Comparison of ENCODE assay signal across 11 mouse cellular contexts in the genomic region with DNA sequence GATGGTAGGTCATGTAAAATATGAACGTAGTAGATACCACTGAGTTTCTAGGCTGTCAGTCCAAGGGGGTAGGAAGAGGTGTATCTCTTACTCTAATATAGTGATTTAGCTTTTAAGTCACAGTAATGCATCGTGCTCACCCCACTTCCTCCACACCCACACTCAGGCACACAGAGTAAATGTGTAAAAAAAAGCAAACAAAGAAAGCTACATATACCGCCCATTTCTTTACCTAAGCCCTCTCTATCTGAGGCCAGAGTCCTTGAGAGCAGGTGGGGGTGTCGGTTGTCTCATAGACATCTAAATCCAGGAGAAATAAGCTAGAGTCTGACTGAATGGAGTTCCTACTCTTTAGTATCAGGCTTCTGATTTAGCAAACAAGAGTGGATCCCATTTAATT.
"Had no signal": no experiment of that assay in that cellular context is flagged by ENCODE, and none has a peak within 500 bp of the region (broad histone marks: within the 10 kb centered on the region; RNA-seq: fewer than 3 reads in every experiment).

No protein-coding gene starts in this region.

- H3K27me3 ChIP-seq: lung, embryonic 15.5 days; midbrain, embryonic 13.5 days; neural tube, embryonic 15.5 days had no signal

- DNase-seq: kidney, adult 18-20 months; kidney, postnatal 10 days; right cerebral cortex, adult 18-20 months; right cerebral cortex, postnatal 25 days; thymus, postnatal 36 days had no signal

- H3K27ac ChIP-seq: left cerebral cortex, adult 2 months; limb, embryonic 10.5 days; lung, embryonic 15.5 days; midbrain, embryonic 13.5 days; neural tube, embryonic 15.5 days had no signal

- H3K9me3 ChIP-seq: limb, embryonic 10.5 days; lung, embryonic 15.5 days; midbrain, embryonic 13.5 days; neural tube, embryonic 15.5 days had no signal

- H3K4me1 ChIP-seq: limb, embryonic 10.5 days; midbrain, embryonic 13.5 days; neural tube, embryonic 15.5 days had no signal

- H3K36me3 ChIP-seq: limb, embryonic 10.5 days; lung, embryonic 15.5 days; midbrain, embryonic 13.5 days; neural tube, embryonic 15.5 days had no signal

- H3K9ac ChIP-seq: lung, embryonic 15.5 days; midbrain, embryonic 13.5 days; neural tube, embryonic 15.5 days had no signal

- H3K4me3 ChIP-seq: left cerebral cortex, adult 2 months; limb, embryonic 10.5 days; lung, embryonic 15.5 days; midbrain, embryonic 13.5 days; myocyte; neural tube, embryonic 15.5 days had no signal

- ATAC-seq: midbrain, embryonic 13.5 days had no signal

- H3K4me2 ChIP-seq: lung, embryonic 15.5 days; midbrain, embryonic 13.5 days; neural tube, embryonic 15.5 days had no signal
